Mouse (Mus musculus) c-Kit-positive CD71-positive TER-119-negative erythroid progenitor cells, embryonic 14.5 days (primary cell): ENCODE data around the gene Fance.
A peak's percentile ranks its signal among the peaks of the same experiment; 100 is the strongest.
"Not testable (repeated sequence)": the region's sequence is repeated elsewhere in the genome, so short reads cannot be mapped to it uniquely, and the experiment has no call there.

Source experiments
- DNase-seq: peaks from one replicate; pipeline ENCODE4 v3.0.0-alpha.2; 2013; ENCODE audit warnings: low read depth

The Fance gene

GRCm38 (mm10) chr17:28349264-28349880, 36.1 kb downstream of the Fance start:
- DNase-seq: no peak

GRCm38 (mm10) chr17:28349901-28350465, 36.7 kb downstream of the Fance start:
- DNase-seq: no peak

GRCm38 (mm10) chr17:28350466-28351352, 37.4 kb downstream of the Fance start, which contains the start of gene Tead3:
TSS of gene Tead3 (minus strand) at chr17:28350817.
- no peak for DNase-seq

GRCm38 (mm10) chr17:28351353-28351890, 38.1 kb downstream of the Fance start:
- DNase-seq: no peak

- no peak for DNase-seq
Measured at GRCm38 (mm10) chr17:28352018-28352417, 38.7 kb downstream of the Fance start.

- no peak for DNase-seq
Measured at GRCm38 (mm10) chr17:28355871-28356270, 42.6 kb downstream of the Fance start.

GRCm38 (mm10) chr17:28358576-28359261, 45.4 kb downstream of the Fance start:
- DNase-seq: not testable (repeated sequence)

GRCm38 (mm10) chr17:28360531-28361277, 47.4 kb downstream of the Fance start:
- DNase-seq: no peak

GRCm38 (mm10) chr17:28361921-28362652, 48.8 kb downstream of the Fance start:
- DNase-seq: no peak

- no peak for DNase-seq
Measured at GRCm38 (mm10) chr17:28362653-28363292, 49.5 kb downstream of the Fance start.

- DNase-seq: no peak
Measured at GRCm38 (mm10) chr17:28363507-28363906, 50.2 kb downstream of the Fance start.

- no peak for DNase-seq
Measured at GRCm38 (mm10) chr17:28365122-28365521, 51.8 kb downstream of the Fance start, which contains the start of gene Tulp1. TSS of gene Tulp1 (minus strand) at chr17:28365222.

- DNase-seq: peak; percentile 61
Measured at GRCm38 (mm10) chr17:28368449-28368848, 55.1 kb downstream of the Fance start.

GRCm38 (mm10) chr17:28369056-28369455, 55.7 kb downstream of the Fance start:
- no peak for DNase-seq

- DNase-seq: no peak
Measured at GRCm38 (mm10) chr17:28371286-28371685, 58.0 kb downstream of the Fance start.

GRCm38 (mm10) chr17:28371941-28372340, 58.6 kb downstream of the Fance start:
- no peak for DNase-seq

- no peak for DNase-seq
Measured at GRCm38 (mm10) chr17:28373821-28374220, 60.5 kb downstream of the Fance start.

GRCm38 (mm10) chr17:28374494-28374893, 61.2 kb downstream of the Fance start:
- DNase-seq: no peak

- no peak for DNase-seq
Measured at GRCm38 (mm10) chr17:28375592-28376061, 62.3 kb downstream of the Fance start.
